8 mouse cellular contexts compared by ENCODE assay signal in genomic region chr4:129742232-129743009, GRCm38 (mm10). TPM values are rescaled to one million over a fixed set of nuclear protein-coding genes. Genes with fewer than 3 reads are reported as not detected.
DNase-seq lines count a peak whose midpoint lies in the region; ATAC-seq and TF ChIP-seq lines count a peak whose summit lies in the region.

Khdrbs1 (minus strand) TSS chr4:129742303.

- peak; percentile 82 for ATAC-seq in Patski
- peak; percentile 94 for ATAC-seq in hindbrain, embryonic 13.5 days (ENCODE audit: low FRiP score)

- in situ Hi-C loops in Patski (cut with MboI; ENCODE audit: low pct_unique_long_range_greater_than_20kb) = no loop called here

- peak within 1 kb of the TSS; percentile 100 for H3K27ac ChIP-seq in hindbrain, embryonic 13.5 days

- peak within 1 kb of the TSS; percentile 75 for H3K4me3 ChIP-seq in hindbrain, embryonic 13.5 days

- H3K9ac ChIP-seq in hindbrain, embryonic 13.5 days = peak within 1 kb of the TSS; percentile 97

- no peaks in the 10 kb centered on the region for H3K27me3 ChIP-seq in Patski
- H3K27me3 ChIP-seq in hindbrain, embryonic 13.5 days = no peaks in the 10 kb centered on the region

- H3K36me3 ChIP-seq in hindbrain, embryonic 13.5 days = no peaks in the 10 kb centered on the region

- no peak for TF ChIP-seq CTCF in Patski (IDR thresholded peaks at IDR 0.05)

- CTCF ChIA-PET in Patski (lab: Charles Lee) = no interaction called here

- H3K4me1 ChIP-seq in hindbrain, embryonic 13.5 days (replicated peaks) = peaks cover 33% of the 10 kb centered on the region

- peak; percentile 86 for DNase-seq in Patski (ENCODE audit: low read depth, low spot score)
- DNase-seq in cerebellum, postnatal 14 days = peak; percentile 98 to 99
- peak; percentile 92 for DNase-seq in frontal cortex, postnatal 14 days (ENCODE audit: low spot score in 2 of 2)
- peak; percentile 94 to 97 for DNase-seq in layer of hippocampus, postnatal 25 days (ENCODE audit: extremely low spot score in 1 of 2, low spot score in 1 of 2)
- DNase-seq in lung, postnatal 25 days (ENCODE audit: low spot score) = peak; percentile 96
- peak; percentile 100 for DNase-seq in retina, embryonic 14.5 days (ENCODE audit: low spot score)
- DNase-seq in thymus, postnatal 4 days = peak; percentile 98

- H3K9me3 ChIP-seq in hindbrain, embryonic 13.5 days = no peaks in the 10 kb centered on the region

- peak within 1 kb of the TSS; percentile 72 for H3K4me2 ChIP-seq in hindbrain, embryonic 13.5 days

- WGBS in hindbrain, embryonic 13.5 days = under 1% methylated on average over 74 of the region's 76 CpGs

- POLR2A ChIA-PET in Patski (lab: Charles Lee) = interaction anchor here (0.6 to 1.2 kb wide), 3 partner anchors 10 to 36 kb away, joined by 3 read pairs; no protein-coding TSS in a partner anchor

RNA-seq across cellular contexts. Expression of gene Khdrbs1, which starts in this region (rescaled TPM):
- 95.2 TPM for polyA plus RNA-seq in Patski (2021)
- polyA plus RNA-seq in hindbrain, embryonic 13.5 days (2015; fragmentation: Nextera tagmentation; extraction: Ambion mirVana) = 157 TPM in 2 replicates
- total RNA-seq in layer of hippocampus, postnatal 25 days (2021) = 10 to 100 TPM; 90.0 to 91.4 TPM

Comparison
In these comparisons a context has a peak if more than half of its experiments do, and no peak if none do; other contexts are left out.
1. Peak in every context shown above with its lines: DNase-seq, ATAC-seq, H3K4me3 ChIP-seq and H3K27ac ChIP-seq.